Mouse (Mus musculus) heart, adult 2 months (tissue): ENCODE data around the gene Ufd1.

ENCODE experiments used
- CTCF ChIP-seq: fragments of 200-600 bp; IDR thresholded peaks from 2 replicates; pipeline ENCODE4 v1.8.1; 2022; ENCODE audit warnings: antibody characterized with exemption, mild to moderate bottlenecking, moderate library complexity
- POLR2A ChIP-seq: fragments of 200-500 bp; IDR thresholded peaks from 2 replicates; pipeline ENCODE4 v1.6.1; 2011; ENCODE audit warnings: mild to moderate bottlenecking, low read depth, low read length, control low read depth; ENCODE audit not compliant: insufficient read depth

- TF ChIP-seq POLR2A = no peak
- no peak for TF ChIP-seq CTCF
Observed at GRCm38 (mm10) chr16:18860186-18860585, 48.6 kb downstream of the Ufd1 start.
